Mouse (Mus musculus) lung, adult 18-20 months (tissue): ENCODE results near the gene Rrn3.

Experiments
- DNase-seq, 2 experiments: peaks; one replicate each; pipeline ENCODE4 v3.0.0; 2022; ENCODE audit warnings: mixed read lengths in 2 of 2

Rrn3 gene

GRCm38 (mm10) chr16:13853886-13854285 is 73.4 kb downstream of the Rrn3 start:
- DNase-seq: no peak
